Mouse (Mus musculus): ENCODE data around the gene Myo7a.

GRCm38 (mm10) chr7:98164382-98164998 lies 45.2 kb upstream of the Myo7a start:
- TF ChIP-seq TAL1 (IDR thresholded peaks at IDR 0.05; ENCODE audit: low read length): no peak
- no peak for TF ChIP-seq GATA1 (IDR thresholded peaks at IDR 0.05; ENCODE audit: low read length)

Data from erythroblast, embryonic 14.5 days (primary cell).